Mouse (Mus musculus) liver, embryonic 13.5 days (tissue): ENCODE data around the gene Taf6l. TPM values are rescaled to one million over a fixed set of nuclear protein-coding genes. Genes with fewer than 3 reads are reported as not detected.

Experiments used
- ATAC-seq: fragments of 200-750 bp; cut with Nextera tagmentation; 2 replicates; pipeline ENCODE4 v1.8.0; 2017; ENCODE audit warnings: low read depth, mild to moderate bottlenecking, moderate number of reproducible peaks, moderate library complexity
- DNase-seq: peaks from one replicate; pipeline ENCODE4 v3.0.0; 2022
- H3K27ac ChIP-seq: fragments of 300-500 bp; sonication (generic); 2 replicates; pipeline ENCODE4 v1.5.1; 2015; ENCODE audit warnings: moderate library complexity, mild to moderate bottlenecking, inconsistent platforms
- H3K27me3 ChIP-seq: fragments of 300-500 bp; sonication (generic); 2 replicates; pipeline ENCODE4 v1.6.1; 2015; ENCODE audit warnings: mild to moderate bottlenecking, inconsistent platforms
- H3K36me3 ChIP-seq: fragments of 300-500 bp; sonication (generic); 2 replicates; pipeline ENCODE4 v1.6.1; 2015; ENCODE audit warnings: mild to moderate bottlenecking, inconsistent platforms
- H3K4me1 ChIP-seq: fragments of 300-500 bp; sonication (generic); replicated peaks from 2 replicates; pipeline ENCODE4 v1.6.1; 2015; ENCODE audit warnings: inconsistent platforms
- H3K4me2 ChIP-seq: fragments of 300-500 bp; sonication (generic); 2 replicates; pipeline ENCODE4 v1.6.1; 2015; ENCODE audit warnings: inconsistent platforms, mild to moderate bottlenecking, moderate library complexity
- H3K4me3 ChIP-seq: fragments of 300-500 bp; sonication (generic); replicated peaks from 2 replicates; pipeline ENCODE4 v1.5.1; 2015; ENCODE audit warnings: mild to moderate bottlenecking, inconsistent platforms
- H3K9ac ChIP-seq: fragments of 300-500 bp; sonication (generic); 2 replicates; pipeline ENCODE4 v1.6.1; 2015; ENCODE audit warnings: mild to moderate bottlenecking, inconsistent platforms
- H3K9me3 ChIP-seq: fragments of 300-500 bp; sonication (generic); replicated peaks from 2 replicates; pipeline ENCODE4 v1.6.1; 2016; ENCODE audit warnings: inconsistent platforms
- WGBS: fragments of 180-500 bp; shearing (Covaris S2); methylation state at CpG from one replicate; pipeline ENCODE4 v1.1.7; 2015; ENCODE audit not compliant: insufficient replicate concordance; 5-methylcytosine and 5-hydroxymethylcytosine counted together
- polyA plus RNA-seq: library from polyadenylated mRNA; unstranded; fragments of >200 nt; fragmentation: Nextera tagmentation; extraction: Ambion mirVana; gene quantifications from 2 replicates; pipeline ENCODE4 v1.2.1, GENCODE M21; 2015

Gene Taf6l
- polyA plus RNA-seq, 1 experiment from 2014 or later = 16.6 TPM

DNA sequence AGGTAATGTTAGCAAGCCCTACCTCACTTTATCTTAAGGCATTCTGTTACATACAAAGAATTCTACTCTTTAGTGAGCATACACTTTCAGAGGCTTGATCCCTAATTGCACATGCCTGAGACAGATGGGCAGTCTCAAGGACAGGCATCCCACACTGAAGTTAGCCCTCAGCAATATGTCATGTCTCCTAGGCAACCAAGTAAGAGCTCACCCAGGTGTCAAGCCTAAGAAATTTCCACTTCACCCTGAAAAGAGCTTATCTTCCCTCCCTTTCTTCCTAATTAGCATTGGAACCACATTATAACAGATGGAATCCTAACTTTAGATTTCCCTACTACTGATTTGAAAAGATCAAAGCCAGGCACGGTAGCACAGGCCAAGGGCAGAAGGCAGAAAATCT lies 3.0 kb upstream of the Taf6l start:
- 62% methylated on average over 1 of the region's 1 CpGs for WGBS
- Histone ChIP-seq H3K27ac (peak overlapping the region; percentile 19; the same call in 1 of the 2 replicates), H3K4me3 (no peak overlapping the region), H3K36me3 (peaks cover 25% of the 10 kb centered on the region), H3K4me1 (peaks cover 22% of the 10 kb centered on the region), H3K27me3 (no peaks in the 10 kb centered on the region), H3K9me3 (no peaks in the 10 kb centered on the region), H3K9ac (no peak overlapping the region; the same call in 1 of the 2 replicates), H3K4me2 (no peak overlapping the region)
- ATAC-seq (no peak), DNase-seq (no peak)

DNA sequence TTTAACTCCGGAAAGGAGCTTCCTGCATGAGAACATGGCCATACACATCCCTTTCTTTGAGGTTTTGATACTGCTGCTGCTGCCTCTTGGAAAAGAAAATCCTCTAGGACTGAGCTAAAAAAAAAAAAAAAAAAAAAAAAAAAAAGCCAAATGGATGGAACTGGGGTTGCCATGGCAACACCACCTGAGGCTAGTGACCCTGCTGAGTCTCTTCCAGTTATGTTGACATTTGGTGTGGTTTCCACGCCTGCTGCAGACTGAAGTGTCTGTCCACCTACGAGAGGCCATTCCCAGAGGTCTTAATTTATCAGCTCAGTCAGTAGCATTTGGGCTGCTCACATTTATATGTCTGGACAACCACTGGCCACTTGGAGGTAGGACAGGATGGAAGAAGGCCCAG lies 2.3 kb upstream of the Taf6l start:
- H3K27me3 ChIP-seq = no peaks in the 10 kb centered on the region
- no peak for ATAC-seq
- no peak overlapping the region for H3K27ac ChIP-seq
- WGBS = 56% methylated on average over 3 of the region's 3 CpGs
- H3K4me3 ChIP-seq = no peak overlapping the region
- H3K4me2 ChIP-seq = no peak overlapping the region
- H3K4me1 ChIP-seq = peaks cover 22% of the 10 kb centered on the region
- H3K36me3 ChIP-seq = peaks cover 23% of the 10 kb centered on the region
- no peak for DNase-seq
- no peaks in the 10 kb centered on the region for H3K9me3 ChIP-seq
- H3K9ac ChIP-seq = no peak overlapping the region

DNA sequence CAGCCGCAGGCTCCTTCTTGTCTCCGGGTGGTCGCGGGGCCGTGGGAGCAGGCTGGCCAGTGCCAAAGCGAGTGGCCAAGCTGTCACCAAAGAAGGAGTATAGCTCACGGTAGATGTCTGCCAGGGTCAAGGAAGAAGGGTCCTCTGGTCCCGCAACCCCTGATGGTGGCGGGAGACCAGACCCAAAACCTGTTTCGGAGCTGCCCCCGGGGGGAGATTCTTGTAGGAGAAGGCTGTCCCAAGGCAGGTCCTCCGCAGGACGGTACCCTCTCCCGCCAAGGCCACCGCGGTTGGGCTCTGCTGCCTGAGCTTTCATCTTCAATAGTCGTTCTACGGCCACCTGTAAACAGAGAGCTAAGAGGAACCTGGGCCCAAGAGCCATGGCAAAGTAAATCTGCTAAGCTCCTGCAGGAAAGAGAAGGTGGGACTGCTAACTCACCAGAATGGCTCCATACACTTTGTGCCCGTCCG lies 11.2 kb downstream of the Taf6l start:
- Histone ChIP-seq H3K9ac (peak overlapping the region; percentile 98), H3K9me3 (no peaks in the 10 kb centered on the region), H3K36me3 (peaks cover 53% of the 10 kb centered on the region), H3K4me3 (peak overlapping the region; percentile 87), H3K27me3 (no peaks in the 10 kb centered on the region), H3K27ac (peak overlapping the region; percentile 99), H3K4me2 (peak overlapping the region; percentile 99), H3K4me1 (peaks cover 57% of the 10 kb centered on the region)
- WGBS = 8% methylated on average over 20 of the region's 20 CpGs
- ATAC-seq (no peak), DNase-seq (no peak)

DNA sequence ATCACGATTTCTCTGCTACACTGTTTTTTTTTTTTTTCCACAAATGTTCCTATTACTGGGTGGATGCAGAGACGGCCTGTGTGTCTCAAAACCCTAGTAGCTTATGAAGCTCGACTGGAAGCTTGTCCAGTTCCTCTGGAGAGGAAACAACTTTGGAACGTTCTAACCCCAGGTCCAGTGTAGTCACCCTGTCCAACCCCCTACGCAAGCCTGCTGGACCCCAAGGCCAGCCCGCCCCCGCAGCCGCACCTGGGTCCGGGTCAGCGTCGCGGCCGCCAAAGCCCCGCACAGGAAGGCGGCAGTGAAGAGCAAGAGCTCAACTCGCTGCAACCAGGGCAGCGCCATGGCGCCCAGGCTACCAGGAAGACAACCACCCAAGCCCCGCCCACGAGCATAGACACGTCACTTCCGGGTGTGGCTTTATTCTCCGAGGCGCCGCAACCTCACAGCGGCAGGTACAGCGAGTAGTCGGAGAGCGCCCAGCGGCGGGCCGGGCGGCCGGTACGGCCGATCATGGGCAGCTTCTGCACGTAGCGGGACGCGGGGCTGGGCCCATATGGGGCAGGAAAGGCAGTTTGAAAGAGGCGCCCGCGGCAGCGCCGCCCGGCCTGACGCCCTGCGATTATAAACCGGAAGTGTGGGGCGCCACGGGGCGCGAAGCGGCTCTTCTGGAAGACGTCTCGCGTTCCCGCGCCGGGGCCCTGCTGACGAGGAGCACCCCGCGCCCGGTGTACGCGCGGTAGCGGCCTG lies 12.0 kb downstream of the Taf6l start, which contains the start of gene Tmem179b:
TSS of gene Tmem179b (minus strand) at position 382 of the 750 bp plus-strand sequence.
- no peaks in the 10 kb centered on the region for H3K9me3 ChIP-seq
- ATAC-seq = peak; percentile 85
- H3K27me3 ChIP-seq = no peaks in the 10 kb centered on the region
- under 1% methylated on average over 68 of the region's 68 CpGs for WGBS
- H3K4me1 ChIP-seq = peaks cover 57% of the 10 kb centered on the region
- H3K9ac ChIP-seq = peak within 1 kb of the TSS; percentile 98
- peak within 1 kb of the TSS; percentile 99 for H3K4me2 ChIP-seq
- peak within 1 kb of the TSS; percentile 99 for H3K27ac ChIP-seq
- peaks cover 55% of the 10 kb centered on the region for H3K36me3 ChIP-seq
- H3K4me3 ChIP-seq = peak within 1 kb of the TSS; percentile 87
- peak; percentile 93 for DNase-seq

DNA sequence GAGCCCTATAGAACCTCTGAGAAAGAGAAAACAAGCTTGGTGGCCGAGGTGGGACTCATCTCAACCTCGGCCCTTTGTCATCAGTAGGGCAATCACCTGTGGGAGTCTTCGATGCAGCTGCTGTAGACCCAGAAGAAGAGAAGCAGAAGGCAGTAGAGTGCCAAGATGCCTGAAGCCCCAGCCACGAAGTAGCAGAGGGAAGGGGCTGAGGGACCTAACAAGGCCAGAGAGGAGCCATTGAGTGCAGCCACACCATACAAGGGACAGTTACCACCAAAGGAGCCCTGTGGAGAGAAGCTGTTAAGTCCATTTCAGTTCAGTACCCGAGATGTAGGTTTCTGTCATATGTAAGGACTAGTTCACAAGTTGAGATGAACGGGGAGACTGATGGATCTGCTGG lies 12.8 kb downstream of the Taf6l start:
- Histone ChIP-seq H3K9me3 (no peaks in the 10 kb centered on the region), H3K27me3 (no peaks in the 10 kb centered on the region), H3K4me1 (peaks cover 57% of the 10 kb centered on the region), H3K9ac (peak overlapping the region; percentile 98), H3K4me2 (peak overlapping the region; percentile 99), H3K36me3 (peaks cover 57% of the 10 kb centered on the region), H3K4me3 (peak overlapping the region; percentile 87), H3K27ac (peak overlapping the region; percentile 99)
- 15% methylated on average over 6 of the region's 6 CpGs for WGBS
- DNase-seq (no peak), ATAC-seq (no peak)

DNA sequence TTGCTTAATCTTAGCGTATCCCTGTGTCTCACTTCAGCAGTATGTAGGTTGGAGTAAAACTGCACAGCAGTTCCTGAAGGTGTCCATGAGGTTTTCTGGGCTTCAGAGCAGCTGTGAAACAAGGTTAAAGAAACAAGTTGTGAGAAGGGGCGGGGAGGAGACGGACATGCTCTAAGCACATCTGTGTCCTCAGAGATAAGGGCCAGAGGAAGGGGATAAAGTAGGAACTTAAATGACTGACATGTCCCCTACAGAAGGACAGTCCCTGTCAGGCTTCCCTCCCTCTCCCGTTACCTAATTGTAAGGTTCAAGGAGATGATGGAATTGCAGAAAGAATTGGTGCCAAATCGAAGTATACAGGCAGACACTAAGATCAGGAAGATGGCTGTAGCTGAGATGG lies 13.2 kb downstream of the Taf6l start:
- peak overlapping the region; percentile 99 for H3K4me2 ChIP-seq
- peak; percentile 65 for ATAC-seq
- H3K27me3 ChIP-seq = no peaks in the 10 kb centered on the region
- DNase-seq = peak; percentile 53
- peak overlapping the region; percentile 87 for H3K4me3 ChIP-seq
- WGBS = 19% methylated on average over 5 of the region's 5 CpGs
- H3K27ac ChIP-seq = peak overlapping the region; percentile 99
- H3K4me1 ChIP-seq = peaks cover 57% of the 10 kb centered on the region
- H3K9me3 ChIP-seq = no peaks in the 10 kb centered on the region
- H3K9ac ChIP-seq = peak overlapping the region; percentile 98
- peaks cover 57% of the 10 kb centered on the region for H3K36me3 ChIP-seq

DNA sequence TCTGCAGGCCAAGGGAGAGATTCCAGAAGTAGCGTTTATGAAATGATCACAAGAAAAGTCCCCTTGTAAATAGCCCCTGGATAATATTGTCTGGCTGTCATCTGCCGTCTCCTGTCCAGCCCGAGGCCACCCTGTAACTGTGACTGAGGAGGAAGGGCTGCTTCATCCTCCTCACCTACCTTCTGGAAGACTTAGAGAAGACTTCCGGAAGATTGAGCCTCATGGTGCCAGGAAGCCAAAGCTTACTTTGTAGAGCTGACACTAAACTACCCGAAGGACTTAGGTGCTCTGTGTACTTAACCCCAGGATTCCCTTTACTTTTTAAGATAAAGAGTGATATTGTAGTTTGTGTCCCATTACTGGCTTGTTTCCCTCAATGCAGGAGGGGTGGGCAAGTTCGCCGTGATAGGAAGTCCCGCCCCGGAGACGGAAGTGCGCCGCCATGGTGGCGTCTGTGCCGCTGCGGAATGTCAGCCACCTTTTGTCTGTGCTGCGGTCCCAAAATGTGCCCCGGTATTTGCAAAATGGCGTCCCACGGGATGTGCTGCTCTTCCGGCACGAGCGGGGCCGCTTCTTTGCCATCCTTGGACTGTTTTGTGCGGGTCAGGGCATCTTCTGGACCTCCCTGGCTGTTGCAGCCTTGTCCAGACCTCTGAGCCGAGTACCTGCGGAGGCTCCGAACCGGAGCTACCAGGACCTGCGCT lies 15.5 kb downstream of the Taf6l start, which contains the start of gene Tmem223:
TSS of gene Tmem223 (plus strand) at position 430 of the 704 bp plus-strand sequence.
- peaks cover 46% of the 10 kb centered on the region for H3K4me1 ChIP-seq
- ATAC-seq (no peak), DNase-seq (peak; percentile 61)
- H3K27me3 ChIP-seq = no peaks in the 10 kb centered on the region
- peak within 1 kb of the TSS; percentile 93 for H3K9ac ChIP-seq
- peaks cover 75% of the 10 kb centered on the region for H3K36me3 ChIP-seq
- H3K9me3 ChIP-seq = 0 out of 2 replicates have a peak, but pooled peaks cover 1% of the 10 kb centered on the region
- WGBS = 14% methylated on average over 29 of the region's 29 CpGs
- peak within 1 kb of the TSS; percentile 99 for H3K27ac ChIP-seq
- H3K4me2 ChIP-seq = peak within 1 kb of the TSS; percentile 99
- H3K4me3 ChIP-seq = peak within 1 kb of the TSS; percentile 85

DNA sequence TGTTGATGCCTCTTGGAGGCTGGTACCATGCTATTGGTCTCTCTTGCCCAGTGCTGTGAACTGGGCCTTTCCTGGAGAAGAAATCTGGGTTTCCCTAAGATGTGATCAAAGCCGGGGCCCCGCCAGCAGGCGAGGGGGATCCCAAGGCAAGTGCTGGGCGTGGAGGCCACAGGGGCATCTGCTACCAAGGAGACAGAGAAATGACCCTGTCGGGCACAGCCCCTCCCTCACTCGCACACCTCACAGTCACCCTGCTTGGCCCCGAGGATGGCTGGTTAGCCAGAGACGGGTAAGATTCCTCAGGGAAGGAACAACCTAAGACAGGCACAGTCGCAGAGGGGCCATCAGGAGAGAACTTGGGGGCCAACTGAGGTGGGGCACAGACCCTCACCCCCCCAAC lies 20.7 kb downstream of the Taf6l start:
- 89% methylated on average over 9 of the region's 9 CpGs for WGBS
- peaks cover 9% of the 10 kb centered on the region for H3K4me1 ChIP-seq
- no peak for ATAC-seq

DNA sequence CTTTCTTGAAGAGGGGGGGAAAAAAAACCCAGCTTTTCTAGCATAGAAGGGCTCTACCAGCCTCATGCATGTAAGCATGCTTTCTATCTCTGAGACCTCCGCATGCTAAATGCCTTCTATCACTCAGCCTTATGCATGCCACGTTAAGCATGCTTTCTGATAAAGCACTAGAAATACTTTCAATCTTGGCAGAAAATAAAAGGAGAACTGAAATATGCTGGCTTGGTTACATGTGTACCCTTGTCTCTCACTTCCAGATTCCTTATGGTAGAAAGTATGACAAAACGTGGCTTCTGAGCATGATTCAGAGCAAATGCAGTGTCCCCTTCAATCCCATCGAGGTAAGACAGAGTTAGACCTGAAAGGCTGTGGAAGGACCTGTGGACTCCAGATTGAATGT lies 22.9 kb downstream of the Taf6l start:
- H3K4me1 ChIP-seq = peaks cover 18% of the 10 kb centered on the region
- ATAC-seq (no peak), DNase-seq (no peak)
- H3K4me2 ChIP-seq = no peak overlapping the region
- peaks cover 80% of the 10 kb centered on the region for H3K36me3 ChIP-seq
- H3K4me3 ChIP-seq = no peak overlapping the region
- H3K9ac ChIP-seq = no peak overlapping the region
- 0 out of 2 replicates have a peak, but pooled peaks cover 4% of the 10 kb centered on the region for H3K9me3 ChIP-seq
- H3K27ac ChIP-seq = no peak overlapping the region; the same call in 1 of the 2 replicates
- no peaks in the 10 kb centered on the region for H3K27me3 ChIP-seq
- WGBS = 74% methylated on average over 4 of the region's 4 CpGs

More for the DNA sequence above, 20.7 kb downstream of the Taf6l start:
- no peak overlapping the region for H3K27ac ChIP-seq
- peaks cover 95% of the 10 kb centered on the region for H3K36me3 ChIP-seq
- H3K4me2 ChIP-seq = no peak overlapping the region
- no peak for DNase-seq
- H3K27me3 ChIP-seq = no peaks in the 10 kb centered on the region
- no peak overlapping the region for H3K4me3 ChIP-seq
- H3K9ac ChIP-seq = no peak overlapping the region
- 0 out of 2 replicates have a peak, but pooled peaks cover 4% of the 10 kb centered on the region for H3K9me3 ChIP-seq

DNA sequence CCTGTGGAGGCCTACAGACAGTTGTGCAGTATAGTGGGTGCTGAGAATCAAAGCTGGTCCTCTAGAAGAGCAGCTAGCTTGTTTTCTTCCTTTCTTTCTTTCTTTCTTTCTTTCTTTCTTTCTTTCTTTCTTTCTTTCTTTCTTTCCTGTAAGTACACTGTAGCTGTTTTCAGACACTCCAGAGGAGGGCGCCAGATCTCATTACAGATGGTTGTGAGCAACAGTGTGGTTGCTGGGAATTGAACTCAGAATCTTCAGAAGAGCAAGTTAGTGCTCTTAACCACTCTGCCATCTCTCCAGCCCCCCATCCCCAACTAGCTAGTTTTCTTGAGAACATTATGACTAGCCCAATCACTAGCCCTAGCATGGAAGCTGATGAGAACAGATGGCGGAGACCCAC lies 25.5 kb downstream of the Taf6l start:
- no peaks in the 10 kb centered on the region for H3K27me3 ChIP-seq
- H3K4me2 ChIP-seq = no peak overlapping the region
- DNase-seq (no peak), ATAC-seq (no peak)
- 0 out of 2 replicates have a peak, but pooled peaks cover 3% of the 10 kb centered on the region for H3K9me3 ChIP-seq
- 71% methylated on average over 2 of the region's 2 CpGs for WGBS
- no peak overlapping the region for H3K9ac ChIP-seq
- peaks cover 56% of the 10 kb centered on the region for H3K36me3 ChIP-seq
- no peak overlapping the region for H3K4me3 ChIP-seq
- peaks cover 30% of the 10 kb centered on the region for H3K4me1 ChIP-seq
- H3K27ac ChIP-seq = no peak overlapping the region

DNA sequence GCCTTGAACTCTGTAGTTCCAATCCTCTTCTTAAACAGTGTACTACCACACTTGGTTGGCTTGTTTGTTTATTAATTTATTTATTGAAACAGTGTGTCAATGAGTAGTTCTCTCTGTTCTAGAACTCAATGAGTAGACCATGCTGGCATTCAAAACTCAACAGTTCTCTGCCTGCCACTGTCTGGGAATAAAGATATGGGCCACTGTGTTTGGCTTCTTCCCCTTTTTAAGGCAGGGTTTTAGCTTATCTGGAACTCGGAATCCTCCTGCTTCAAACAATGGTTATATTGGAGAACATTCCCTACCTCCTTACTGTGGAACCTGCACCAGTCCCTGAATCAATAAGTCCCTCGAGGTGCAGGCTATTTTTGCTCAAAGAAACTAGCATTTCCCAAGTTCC lies 27.3 kb downstream of the Taf6l start:
- H3K4me2 ChIP-seq = peak overlapping the region; percentile 76
- H3K27ac ChIP-seq = peak overlapping the region; percentile 51; the same call in 1 of the 2 replicates
- H3K9me3 ChIP-seq = no peaks in the 10 kb centered on the region
- H3K36me3 ChIP-seq = peaks cover 54% of the 10 kb centered on the region
- no peaks in the 10 kb centered on the region for H3K27me3 ChIP-seq
- DNase-seq = no peak
- WGBS = 31% methylated on average over 2 of the region's 2 CpGs
- peak overlapping the region; percentile 98 for H3K9ac ChIP-seq
- no peak for ATAC-seq
- peaks cover 40% of the 10 kb centered on the region for H3K4me1 ChIP-seq
- peak overlapping the region; percentile 96 for H3K4me3 ChIP-seq
